Mouse (Mus musculus) brain, adult 2 months (tissue): Measurements from ENCODE around the gene Sfxn3.
"Not testable (repeated sequence)": the region's sequence is repeated elsewhere in the genome, so short reads cannot be mapped to it uniquely, and the experiment has no call there.

ENCODE experiments used
- DNase-seq: peaks from one replicate; pipeline ENCODE4 v3.0.0; 2011; ENCODE audit warnings: low read depth, low spot score

Sfxn3 gene

DNA sequence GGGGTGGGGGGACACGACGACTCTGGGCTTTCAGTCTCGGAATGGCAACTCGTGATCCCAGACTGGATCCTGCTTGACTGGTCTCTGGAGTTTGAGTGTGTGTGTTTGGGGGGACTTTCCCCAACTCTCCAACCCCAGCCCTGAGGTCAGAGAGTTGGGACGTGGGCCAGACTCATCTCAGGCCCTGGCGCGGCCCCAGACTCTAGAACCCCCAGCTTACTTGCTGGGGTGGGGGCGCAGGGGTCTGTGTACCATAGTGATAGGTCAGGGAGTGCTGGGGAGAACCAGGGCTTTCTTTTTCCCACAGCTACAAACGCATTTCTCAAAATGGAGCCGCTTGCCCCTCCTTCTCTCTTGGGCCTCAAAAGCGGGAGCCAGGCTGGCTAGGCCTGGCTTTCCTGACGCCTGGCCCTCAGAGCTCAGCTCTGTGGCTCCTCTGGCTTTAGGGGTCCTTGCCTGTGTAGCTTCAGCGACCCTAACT is 28.9 kb upstream of the Sfxn3 start:
- peak; percentile 44 for DNase-seq

DNA sequence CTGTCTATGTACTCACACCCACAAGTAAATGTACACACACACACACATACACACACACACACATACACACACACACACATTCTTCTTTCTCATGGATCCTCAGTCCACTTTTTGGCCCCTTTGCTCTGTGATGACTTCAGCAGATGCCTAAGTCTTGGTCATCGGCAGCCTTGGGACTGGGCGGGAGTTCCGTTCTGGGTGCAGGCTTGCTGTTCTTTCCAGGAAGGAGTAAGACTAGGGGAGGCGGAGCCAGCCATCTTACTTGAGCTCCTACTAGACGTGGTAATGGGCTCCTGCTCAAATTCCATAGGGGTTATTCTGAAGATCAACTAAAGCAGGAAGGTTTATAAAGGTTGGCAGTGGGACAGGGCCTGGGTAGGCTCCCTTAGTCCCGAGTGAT is 27.0 kb upstream of the Sfxn3 start:
- DNase-seq = no peak

DNA sequence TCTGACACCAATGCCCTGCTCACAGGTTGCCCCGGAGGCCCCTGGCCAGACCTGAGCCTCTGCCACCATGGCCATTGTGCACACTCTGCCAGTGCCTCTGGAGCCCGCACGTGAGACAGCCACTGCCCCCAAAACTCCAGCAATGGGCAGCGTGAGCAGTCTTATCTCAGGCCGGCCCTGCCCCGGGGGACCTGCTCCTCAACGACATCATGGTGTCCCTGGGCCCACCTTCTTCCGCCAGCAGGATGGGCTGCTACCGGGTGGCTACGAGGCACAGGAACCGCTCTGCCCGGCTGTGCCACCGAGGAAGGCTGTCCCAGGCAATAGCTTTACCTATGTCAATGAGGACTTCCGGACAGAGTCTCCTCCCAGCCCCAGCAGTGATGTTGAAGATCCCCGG is 25.9 kb upstream of the Sfxn3 start:
- no peak for DNase-seq

DNA sequence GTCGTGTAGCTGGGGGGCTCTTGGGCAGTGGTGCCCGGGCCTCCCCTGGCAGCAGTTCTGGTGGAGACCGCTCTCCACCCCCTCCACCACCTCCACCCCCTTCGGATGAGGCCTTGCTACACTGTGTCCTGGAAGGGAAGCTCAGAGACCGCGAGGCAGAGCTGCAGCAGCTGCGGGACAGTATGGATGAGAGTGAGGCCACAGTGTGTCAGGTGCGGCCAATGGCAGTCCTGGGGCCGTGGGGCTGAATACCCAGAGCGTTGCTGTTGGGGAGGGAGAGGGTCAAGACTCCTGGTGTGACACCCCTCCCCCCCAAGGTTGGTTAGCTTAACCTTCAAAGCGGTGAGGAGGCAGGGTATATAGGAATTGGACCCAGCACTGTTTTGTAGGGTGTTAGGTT is 23.3 kb upstream of the Sfxn3 start:
- DNase-seq = no peak

DNA sequence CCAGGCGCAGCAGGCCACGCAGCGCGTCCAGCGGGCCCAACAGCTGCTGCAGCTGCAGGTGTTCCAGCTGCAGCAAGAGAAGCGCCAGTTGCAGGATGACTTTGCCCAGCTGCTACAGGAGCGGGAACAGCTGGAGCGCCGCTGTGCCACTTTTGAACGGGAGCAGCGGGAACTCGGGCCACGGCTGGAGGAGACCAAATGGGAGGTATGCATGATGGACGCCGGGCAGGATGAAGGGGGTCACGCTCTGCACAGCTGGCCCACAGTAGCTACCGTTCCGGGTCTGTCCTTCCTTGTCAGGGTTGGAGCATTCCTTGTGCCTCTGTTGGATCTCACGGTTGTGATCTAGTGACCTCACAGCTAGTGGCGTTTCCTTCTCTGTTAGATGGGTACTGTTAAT is 22.5 kb upstream of the Sfxn3 start:
- no peak for DNase-seq

DNA sequence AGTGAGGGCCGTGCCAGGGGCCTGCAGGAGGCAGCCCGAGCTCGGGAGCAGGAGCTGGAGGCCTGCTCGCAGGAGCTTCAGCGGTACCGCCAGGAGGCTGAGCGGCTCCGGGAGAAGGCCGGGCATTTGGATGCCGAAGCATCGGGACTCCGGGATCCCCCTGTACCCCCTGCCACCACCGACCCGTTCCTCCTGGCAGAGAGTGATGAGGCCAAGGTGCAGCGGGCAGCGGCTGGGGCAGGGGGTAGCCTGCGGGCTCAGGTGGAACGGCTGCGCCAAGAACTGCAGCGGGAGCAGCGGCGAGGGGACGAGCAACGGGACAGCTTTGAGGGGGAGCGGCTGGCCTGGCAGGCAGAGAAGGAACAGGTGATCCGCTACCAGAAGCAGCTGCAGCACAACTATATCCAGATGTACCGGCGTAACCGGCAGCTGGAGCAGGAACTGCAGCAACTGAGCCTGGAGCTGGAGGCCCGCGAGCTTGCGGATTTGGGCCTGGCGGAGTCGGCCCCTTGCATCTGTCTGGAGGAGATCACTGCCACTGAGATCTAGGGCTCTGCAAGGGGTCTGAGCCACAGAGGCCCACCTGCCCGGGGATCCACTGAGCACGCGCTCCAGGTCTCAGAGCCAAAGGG is 21.2 kb upstream of the Sfxn3 start:
- no peak for DNase-seq

DNA sequence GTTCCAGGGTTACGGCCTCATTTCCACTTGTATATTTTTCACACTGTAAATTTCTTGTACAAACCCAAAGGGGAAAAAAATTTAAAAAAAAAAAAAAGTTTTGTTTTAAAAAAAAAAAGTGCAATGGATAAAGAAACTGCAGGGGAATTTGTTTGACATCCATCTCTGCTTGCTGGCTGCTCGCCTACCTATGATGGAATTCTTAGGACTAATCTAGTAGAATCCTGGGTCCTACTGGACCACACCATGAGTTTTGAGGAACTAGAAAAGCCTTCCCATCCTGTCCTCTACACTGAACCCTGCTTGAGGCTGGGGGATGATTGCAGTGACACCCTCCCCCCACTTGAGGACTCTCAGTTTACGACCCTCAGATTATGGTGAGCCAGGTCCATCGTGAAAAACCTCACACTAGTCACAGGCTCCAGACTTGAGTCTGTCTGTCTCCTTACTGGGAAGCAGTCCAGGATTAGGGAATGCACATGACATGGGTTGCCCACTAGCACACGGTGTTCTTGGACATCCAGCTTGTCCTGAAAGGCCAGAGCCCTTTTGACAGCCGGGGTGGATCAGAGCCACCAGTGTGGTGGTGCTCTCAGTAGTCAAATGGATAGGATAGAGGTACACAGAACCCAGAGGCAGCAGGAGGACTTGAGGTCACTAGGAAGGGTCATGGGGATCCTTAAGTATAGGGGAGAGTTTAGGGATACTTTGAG is 20.2 kb upstream of the Sfxn3 start:
- peak; percentile 62 for DNase-seq

DNA sequence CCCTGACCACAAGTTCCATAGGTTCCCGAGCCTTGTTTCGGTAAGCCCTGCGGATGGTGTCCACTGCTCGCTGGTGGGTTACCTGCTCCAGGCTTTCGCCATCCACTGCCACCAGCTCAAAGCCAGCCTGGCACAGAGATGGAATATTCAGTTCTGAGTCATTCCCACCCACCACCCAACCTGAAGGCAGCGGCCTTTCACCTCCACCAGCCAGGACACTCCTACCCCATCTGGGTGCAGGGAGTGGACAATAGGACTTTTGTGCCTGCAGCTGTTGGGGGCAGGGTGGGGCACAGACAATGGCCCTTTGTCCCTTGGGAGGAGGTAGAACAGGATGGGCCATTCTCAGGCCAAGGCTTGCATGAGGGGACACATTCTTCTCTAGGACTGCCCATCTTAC is 19.5 kb upstream of the Sfxn3 start:
- peak; percentile 88 for DNase-seq

DNA sequence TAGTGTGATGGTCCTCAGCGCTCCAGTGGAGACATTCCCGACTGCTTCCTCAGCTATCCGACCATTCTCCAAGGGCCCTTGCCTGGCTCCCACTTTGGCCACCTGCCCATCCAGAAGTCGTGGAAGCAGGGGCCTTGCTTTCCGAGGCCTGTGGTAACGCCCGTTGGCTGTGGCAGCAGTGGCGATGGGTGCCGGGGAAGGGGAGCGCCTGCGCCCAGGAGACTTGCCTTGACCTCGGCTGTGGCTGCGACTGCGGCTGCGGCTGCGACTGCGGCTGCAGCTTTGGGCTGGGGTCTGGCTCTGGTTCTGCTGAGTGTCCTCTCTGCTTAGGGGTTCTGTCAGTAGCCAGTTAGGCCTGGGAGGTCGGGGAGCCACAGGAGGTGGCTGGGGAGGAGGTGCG is 18.6 kb upstream of the Sfxn3 start:
- DNase-seq = no peak

DNA sequence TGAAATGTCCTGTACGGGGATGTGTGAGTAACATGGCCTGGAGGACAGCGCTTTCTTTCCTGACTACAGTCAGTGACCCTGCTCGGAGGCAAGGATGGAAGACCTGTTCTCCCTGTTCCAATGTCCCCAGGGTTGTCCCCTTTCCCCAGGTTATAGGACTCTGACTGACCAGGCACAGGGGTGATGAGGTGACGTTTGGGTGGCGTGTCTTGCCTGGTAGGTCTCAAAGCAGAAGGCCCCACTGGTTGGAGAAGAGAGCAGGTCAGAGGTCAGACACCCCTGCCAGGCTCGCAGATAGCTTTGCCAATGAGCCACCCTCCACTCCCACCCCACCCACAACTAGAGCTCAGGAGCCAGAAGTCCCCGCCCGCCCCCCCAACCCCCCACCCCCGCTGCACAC is 17.7 kb upstream of the Sfxn3 start:
- no peak for DNase-seq

DNA sequence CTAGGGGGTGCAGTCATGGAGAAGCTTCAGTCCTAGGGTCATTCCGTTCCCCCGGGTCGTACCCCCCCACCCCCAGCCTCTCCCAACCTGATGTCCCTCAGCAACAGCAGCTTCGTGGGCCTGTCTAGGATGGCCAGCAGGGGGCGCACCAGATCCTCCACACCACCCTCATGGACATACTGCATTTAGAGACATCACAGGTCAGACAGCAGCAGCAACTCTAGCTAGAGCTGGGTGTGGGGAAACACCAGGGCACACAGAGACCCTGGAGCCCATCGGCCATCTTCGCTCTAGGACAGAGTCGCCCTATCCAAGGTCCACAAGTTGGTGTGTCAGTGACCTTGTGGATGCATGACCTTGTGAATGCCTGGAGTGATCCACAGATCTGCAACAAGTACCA is 17.2 kb upstream of the Sfxn3 start:
- DNase-seq = peak; percentile 79

DNA sequence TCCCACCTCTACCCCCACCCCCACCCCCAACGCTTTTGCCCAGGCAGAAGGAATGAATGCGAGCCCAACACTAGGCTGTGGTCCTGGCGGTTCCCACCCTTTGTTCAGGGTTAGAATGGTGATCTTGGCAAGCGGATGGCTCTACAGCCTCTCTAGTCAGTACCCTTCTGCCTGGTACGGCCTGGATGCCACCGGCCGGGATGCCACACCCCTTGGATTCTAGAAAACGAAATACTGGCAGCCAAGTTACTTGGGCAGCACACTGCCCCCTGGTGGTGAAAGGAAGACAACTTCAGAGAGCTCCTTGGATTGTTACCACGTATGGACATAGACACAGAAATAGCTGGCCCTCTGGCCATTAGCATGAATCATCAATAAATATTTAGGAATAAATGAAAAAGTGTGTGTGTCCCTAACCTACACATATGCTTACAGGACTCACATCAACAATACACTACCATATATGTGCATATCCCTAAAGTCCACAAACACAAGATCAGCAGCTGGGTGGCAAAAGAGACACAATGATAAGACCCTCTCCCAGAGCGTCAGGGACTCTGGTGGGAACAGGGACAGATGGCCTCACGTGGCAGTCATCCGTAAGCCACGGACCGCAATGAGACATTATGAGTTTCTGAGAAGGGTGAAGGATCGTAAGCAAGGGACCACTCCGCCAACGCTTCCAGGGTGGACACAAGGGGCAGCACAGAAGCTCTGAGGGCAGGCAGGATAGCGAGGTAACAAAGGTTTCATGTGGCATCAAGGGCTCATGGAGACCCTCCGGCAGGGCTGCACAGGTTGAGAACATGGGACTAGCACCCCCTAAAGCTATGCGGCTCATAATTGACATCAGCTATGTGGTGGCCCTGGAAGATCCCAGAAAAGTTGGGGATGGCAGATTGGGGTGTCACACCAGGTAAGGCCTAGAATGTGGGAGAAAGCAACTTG is 16.3 kb upstream of the Sfxn3 start:
- DNase-seq = peak; percentile 95

DNA sequence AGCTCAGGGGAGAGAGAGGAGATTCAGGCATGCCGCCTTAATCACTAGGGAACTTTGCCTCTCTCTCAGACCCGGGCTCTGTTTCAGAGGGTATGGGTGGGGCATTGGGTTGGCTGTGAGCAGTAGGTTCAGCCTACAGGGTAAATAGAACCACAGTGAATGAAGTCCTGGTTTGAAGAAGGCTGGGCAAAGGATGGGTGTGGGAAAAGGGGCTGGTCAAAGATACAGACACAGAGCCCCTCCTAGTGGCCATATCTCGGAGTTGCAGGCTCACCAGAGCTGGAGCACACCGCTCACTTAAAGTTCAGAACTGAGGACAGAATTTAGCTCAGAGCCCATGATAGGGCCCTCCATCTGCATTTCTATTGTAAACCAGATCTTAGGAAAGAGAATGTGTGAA is 15.5 kb upstream of the Sfxn3 start:
- peak; percentile 92 for DNase-seq

DNA sequence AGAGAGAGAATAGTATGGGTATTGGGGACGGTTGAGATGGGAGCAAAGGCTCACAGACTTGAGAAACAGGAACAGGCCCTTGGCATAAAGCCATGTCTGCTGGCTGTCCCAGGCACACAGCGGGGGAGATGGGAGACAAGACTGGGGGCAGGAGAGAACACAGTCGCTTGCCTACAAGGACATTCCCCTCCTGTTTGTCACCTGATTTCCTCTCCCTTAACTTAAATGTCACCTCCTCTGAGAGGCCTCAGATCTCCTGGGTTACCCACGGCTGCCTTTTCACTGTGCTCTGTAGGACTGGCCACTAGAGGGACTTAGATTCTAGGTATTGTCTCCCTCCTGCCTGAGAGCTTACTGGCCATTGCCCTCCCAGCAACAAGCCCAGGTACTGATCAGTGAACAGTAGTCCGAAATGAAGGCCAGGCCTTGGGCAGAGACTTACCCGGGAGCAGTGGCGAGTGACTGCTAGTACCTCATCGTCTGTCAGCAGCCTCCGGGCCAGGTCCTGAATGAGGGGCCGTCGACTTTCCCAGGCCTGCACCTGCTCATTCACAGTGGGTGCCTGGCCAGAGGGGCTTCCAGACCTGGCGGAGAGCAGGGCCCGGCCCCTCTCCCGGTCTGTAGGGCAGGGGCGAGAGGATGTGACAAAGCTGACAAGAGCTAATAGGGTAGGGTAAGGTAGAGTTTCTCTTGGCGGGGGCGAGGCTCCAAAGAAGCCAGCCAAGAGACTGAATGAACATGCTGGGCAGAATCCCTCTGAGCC is 14.6 kb upstream of the Sfxn3 start:
- peak; percentile 61 for DNase-seq

DNA sequence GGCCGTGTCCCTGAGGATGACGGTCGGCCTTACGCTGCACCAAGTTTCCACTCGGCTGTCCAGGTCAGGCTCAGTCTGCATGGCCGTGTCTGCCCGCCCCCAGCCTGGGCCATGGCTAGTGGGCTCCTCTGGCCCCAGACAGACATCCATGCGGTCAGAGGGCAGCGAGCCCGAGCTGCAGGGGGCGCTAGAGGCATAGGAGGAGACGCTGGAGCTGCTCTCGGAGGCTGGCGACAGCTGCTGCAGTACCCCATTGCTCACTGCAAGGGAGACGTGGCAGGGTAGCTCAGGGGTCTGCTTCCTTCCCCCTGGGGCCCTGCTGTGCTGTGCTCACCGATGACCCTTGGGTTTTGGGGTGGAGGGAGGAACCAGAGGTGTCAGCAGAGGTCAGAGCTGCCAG is 10.4 kb upstream of the Sfxn3 start:
- DNase-seq = no peak

DNA sequence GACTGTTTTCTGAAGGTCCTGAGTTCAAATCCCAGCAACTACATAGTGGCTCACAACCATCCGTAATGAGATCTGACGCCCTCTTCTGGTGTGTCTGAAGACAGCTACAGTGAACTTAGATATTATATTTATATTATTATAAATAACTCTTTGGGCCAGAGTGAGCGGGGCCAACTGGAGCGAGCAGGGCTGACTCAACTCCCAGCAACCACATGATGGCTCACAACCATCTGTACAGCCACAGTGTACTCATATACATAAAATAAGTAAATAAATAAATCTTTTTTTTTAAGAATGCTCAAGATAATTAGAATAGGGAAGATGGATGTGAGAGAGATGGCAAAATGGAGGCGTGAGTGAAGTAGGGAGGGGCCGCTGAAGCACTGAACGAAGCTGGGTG is 9.1 kb upstream of the Sfxn3 start:
- DNase-seq = not testable (repeated sequence)

DNA sequence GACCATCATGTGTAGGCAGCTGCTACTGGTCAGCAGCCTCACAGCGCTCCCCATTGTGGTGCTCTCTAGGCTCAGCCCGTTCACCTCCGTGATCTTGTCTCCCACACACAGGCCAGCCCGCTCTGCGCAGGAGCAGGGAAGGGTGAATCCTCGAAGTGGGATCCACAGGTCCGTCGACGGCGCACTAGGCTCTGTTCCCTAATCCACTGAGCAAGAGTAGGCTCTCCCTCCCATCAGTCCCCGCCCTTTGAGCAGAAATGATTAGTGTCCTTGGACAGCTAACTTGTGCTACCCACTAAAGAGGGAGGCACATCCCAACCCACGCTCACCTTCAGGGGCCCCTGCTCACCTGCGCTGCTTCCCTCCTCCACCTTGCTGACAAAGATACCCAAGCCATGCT is 7.1 kb upstream of the Sfxn3 start:
- DNase-seq = no peak

DNA sequence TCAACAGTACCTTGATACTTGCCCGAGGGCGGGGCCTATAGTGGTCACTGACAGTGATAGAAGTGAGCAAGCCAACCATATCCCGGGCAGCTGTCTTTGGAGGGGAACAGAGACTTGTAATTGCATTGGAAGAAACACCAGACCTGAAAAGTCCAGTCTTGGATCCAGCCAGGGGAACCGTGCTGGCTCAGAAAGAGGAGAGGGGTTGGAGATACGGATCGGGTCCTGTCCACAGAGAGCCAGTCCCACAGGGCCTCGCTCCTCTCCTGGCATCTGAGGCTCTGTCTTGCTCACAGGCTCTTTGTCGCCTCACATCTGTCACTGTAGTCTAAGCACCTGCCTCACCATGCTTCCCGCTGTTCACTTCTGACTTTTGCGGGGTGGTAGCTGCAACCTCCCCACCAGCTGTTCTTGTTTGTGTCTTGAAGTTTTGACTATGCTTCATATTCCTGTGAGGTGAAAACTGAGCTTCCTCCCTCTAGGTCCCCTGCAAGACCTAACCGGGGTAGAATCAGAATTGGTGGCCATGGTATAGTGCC is 2.8 kb upstream of the Sfxn3 start:
- DNase-seq = peak; percentile 58

DNA sequence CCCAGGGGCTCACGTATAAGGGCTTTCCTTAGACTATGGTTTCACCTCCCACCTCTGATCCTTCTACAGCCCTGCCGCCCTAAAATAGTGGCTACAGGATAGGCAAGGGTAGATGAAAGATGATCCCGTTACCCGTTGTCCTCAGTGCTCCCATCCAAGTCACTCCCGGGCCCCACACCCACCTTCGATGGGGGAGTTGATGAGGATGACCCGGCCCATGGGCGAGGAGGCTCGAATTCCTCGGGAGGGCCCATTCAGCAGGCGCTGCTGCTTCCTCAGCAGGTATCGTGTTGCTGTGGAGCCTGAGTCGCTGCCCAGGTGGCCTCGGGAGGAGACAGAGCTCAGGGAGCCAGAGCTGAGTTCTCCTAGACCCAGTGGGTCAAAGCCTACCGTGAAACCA is 2.1 kb upstream of the Sfxn3 start:
- no peak for DNase-seq

DNA sequence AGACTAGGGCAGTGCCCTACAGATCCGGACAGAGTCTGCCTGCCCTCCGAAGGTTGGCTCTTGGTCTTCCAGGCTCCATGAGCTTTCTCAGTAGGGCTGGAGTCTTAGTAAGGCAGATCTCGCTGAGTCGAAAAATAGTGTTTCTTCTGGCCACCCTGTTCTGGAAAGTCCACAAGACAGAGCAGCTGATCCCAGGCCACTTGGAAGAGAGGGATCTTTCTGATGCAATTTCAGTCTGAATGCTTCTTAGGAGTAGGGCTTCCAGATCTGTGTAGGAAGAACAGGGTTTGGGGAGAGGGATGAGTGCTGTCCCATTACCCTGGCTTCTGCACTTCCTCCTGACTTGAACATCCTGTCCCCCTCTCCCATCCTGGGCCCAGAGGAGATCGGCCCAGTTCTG is 1.7 kb upstream of the Sfxn3 start, which contains the start of gene Pdzd7:
Gene Pdzd7, minus strand, starts transcription at position 67 of the 400 bp plus-strand sequence.
- no peak for DNase-seq
